Mouse (Mus musculus) CD4-positive, CD25-positive, alpha-beta regulatory T cell, adult 2 months (primary cell): ENCODE measurements around the gene Akr1c19.
A peak's percentile ranks its signal among the peaks of the same experiment; 100 is the strongest.
"Not testable (repeated sequence)": the region's sequence is repeated elsewhere in the genome, so short reads cannot be mapped to it uniquely, and the experiment has no call there.

Experiments
- DNase-seq: peaks from one replicate; pipeline ENCODE4 v3.0.0-alpha.2; 2012; ENCODE audit warnings: low read depth, low spot score

Akr1c19 gene

DNA sequence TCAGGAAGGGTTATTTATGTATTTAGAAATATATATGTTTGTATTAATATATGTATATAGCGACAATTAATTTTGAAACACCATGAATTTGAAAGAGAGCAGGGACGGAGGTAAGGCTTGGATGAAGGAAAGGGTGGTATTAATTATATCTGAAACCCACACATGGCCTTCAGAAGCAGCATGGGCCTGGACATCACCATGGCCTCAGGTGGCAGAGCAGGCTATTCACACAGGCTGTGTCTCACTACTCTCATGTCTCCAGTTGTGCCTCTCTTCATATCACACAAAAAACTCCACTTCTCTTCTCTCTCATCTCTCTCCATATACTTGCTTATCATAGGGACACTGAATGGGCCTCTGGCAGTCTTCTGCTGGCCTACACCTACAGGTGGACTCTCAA, 37.0 kb downstream of the Akr1c19 start:
- not testable (repeated sequence) for DNase-seq

DNA sequence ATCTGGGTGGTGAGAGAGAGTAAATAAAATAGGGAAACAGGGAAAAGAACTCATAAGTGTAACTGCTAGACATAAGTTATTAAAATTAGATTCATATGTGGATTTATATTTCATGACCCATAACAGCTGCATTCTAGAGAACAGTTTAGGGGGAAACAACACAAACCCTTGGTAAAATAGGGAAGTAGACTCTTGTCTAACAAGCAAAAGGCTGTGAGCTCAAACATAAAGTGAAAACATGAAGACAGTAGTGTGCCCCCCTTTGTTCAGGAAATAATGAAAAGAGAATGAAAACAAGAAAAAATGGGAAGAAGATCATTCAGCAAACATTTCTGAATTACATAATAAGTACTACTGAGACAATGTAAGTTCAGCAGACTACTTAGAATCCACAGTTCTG, 42.4 kb downstream of the Akr1c19 start:
- DNase-seq: no peak

DNA sequence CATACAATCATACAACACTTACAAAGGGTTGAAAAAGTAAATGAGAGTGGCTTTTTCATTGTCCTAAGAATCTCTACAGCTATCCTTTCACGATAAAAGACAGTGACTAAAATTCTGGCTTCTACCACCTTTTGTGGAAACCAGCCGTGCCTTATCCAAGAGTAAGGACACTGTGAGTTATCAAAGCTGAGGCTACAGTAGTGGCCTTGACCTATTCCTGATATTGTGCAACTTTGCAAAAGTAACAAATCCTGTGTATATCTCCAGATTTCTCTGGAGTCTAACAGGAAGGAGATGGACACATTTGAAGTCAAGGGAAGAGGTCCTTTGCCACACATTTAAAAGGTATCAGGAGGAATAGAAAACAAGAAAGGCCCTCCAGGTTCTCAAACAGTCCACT, 49.0 kb downstream of the Akr1c19 start:
- DNase-seq: no peak

DNA sequence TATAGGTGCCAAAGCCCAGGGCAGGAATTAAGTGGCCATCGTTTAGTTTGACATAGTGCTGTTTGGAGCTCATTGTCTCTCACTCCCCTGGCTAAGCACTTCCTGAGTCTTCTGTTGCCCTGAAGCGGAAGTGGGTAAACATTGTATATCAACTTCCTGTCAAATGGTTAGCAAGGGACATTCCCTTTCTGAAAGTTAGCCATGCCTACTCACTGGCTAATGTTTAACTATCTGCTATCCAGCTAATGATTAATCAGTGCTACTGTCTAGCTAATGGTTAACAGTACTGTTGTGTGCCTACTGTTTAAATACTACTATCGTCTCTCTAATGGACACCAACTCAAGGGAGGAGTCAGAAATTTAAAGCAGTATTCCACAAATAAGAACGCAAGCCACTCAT, 50.8 kb downstream of the Akr1c19 start, which contains the start of gene Akr1c12:
Gene Akr1c12 (minus strand): TSS at position 150 of the 400 bp plus-strand sequence.
- peak; percentile 32 for DNase-seq

- DNase-seq: peak; percentile 46
Measured at GRCm38 (mm10) chr13:4281471-4282412, 53.2 kb downstream of the Akr1c19 start.

- DNase-seq: no peak
Measured at GRCm38 (mm10) chr13:4296991-4297390, 68.5 kb downstream of the Akr1c19 start.
